ENCODE assay signal across 16 mouse cellular contexts in the genomic region with DNA sequence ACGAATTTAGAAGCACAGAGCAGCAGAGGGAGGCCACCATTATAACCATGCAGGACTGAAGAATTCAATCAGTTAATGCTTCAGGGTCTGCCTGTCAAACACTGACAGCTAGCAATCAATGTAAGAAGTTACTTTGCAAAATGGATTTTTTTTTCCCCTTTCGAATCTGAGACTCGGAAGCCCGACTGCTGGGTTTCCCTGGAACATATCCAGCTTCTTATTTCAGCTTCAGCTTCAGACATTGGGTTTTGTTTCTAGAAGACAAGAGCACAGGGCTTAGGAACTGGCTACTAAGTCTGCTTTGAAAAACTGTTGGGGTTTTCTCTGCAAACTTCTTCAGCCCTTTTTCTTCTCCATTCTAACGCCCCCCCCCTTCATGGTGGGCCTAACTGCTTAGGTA.
A peak's percentile ranks its signal among the peaks of the same experiment; 100 is the strongest.
DNase-seq lines count a peak whose midpoint lies in the region; ATAC-seq lines count a peak whose summit lies in the region.
"Had no signal": no experiment of that assay in that cellular context is flagged by ENCODE, and none has a peak within 500 bp of the region (broad histone marks: within the 10 kb centered on the region; RNA-seq: fewer than 3 reads in every experiment).

No protein-coding gene starts in this region.

- WGBS in hindbrain, embryonic 10.5 days, result 69% methylated on average over 5 of the region's 5 CpGs
- WGBS in hindbrain, embryonic 16.5 days, result 25% methylated on average over 5 of the region's 5 CpGs
- 29% methylated on average over 5 of the region's 5 CpGs for WGBS in forebrain, embryonic 14.5 days
- 61% methylated on average over 5 of the region's 5 CpGs for WGBS in limb, embryonic 10.5 days
- WGBS in heart, embryonic 12.5 days, result 50% methylated on average over 5 of the region's 5 CpGs

- no peak overlapping the region for H3K4me3 ChIP-seq in hindbrain, embryonic 10.5 days
- no peak overlapping the region for H3K4me3 ChIP-seq in hindbrain, embryonic 16.5 days (ENCODE audit: low read length)
- no peak overlapping the region for H3K4me3 ChIP-seq in forebrain, embryonic 14.5 days (ENCODE audit: low read depth, low read length)
- H3K4me3 ChIP-seq in limb, embryonic 10.5 days, result no peak overlapping the region
- H3K4me3 ChIP-seq in heart, embryonic 12.5 days, result no peak overlapping the region
- H3K4me3 ChIP-seq: intestine, embryonic 15.5 days had no signal

- no peaks in the 10 kb centered on the region for H3K9me3 ChIP-seq in hindbrain, embryonic 10.5 days
- H3K9me3 ChIP-seq in hindbrain, embryonic 16.5 days (ENCODE audit: control insufficient read depth, low read length), result no peaks in the 10 kb centered on the region
- H3K9me3 ChIP-seq in forebrain, embryonic 14.5 days (replicated peaks; ENCODE audit: control insufficient read depth, low read length), result no peaks in the 10 kb centered on the region
- no peaks in the 10 kb centered on the region for H3K9me3 ChIP-seq in limb, embryonic 10.5 days (replicated peaks)
- no peaks in the 10 kb centered on the region for H3K9me3 ChIP-seq in heart, embryonic 12.5 days (replicated peaks)
- H3K9me3 ChIP-seq: intestine, embryonic 15.5 days had no signal

- H3K9ac ChIP-seq in hindbrain, embryonic 16.5 days (ENCODE audit: low read depth, low read length), result no peak overlapping the region
- no peak overlapping the region for H3K9ac ChIP-seq in forebrain, embryonic 14.5 days (ENCODE audit: low read length)
- no peak overlapping the region for H3K9ac ChIP-seq in heart, embryonic 12.5 days
- H3K9ac ChIP-seq: intestine, embryonic 15.5 days; liver, postnatal 0 days had no signal

- peaks cover 13% of the 10 kb centered on the region for H3K36me3 ChIP-seq in hindbrain, embryonic 10.5 days
- H3K36me3 ChIP-seq in hindbrain, embryonic 16.5 days (ENCODE audit: control insufficient read depth, insufficient read depth, low read length), result no peaks in the 10 kb centered on the region
- no peaks in the 10 kb centered on the region for H3K36me3 ChIP-seq in forebrain, embryonic 14.5 days (ENCODE audit: control insufficient read depth, insufficient read depth, low read length)
- H3K36me3 ChIP-seq in limb, embryonic 10.5 days, result no peaks in the 10 kb centered on the region
- H3K36me3 ChIP-seq in heart, embryonic 12.5 days, result no peaks in the 10 kb centered on the region
- H3K36me3 ChIP-seq: intestine, embryonic 15.5 days had no signal

- DNase-seq in hindbrain, embryonic 10.5 days (ENCODE audit: low spot score), result no peak
- DNase-seq in MN1 (ENCODE audit: low spot score), result peak; percentile 10
- DNase-seq in forebrain, embryonic 14.5 days (ENCODE audit: low spot score), result peak; percentile 45
- DNase-seq in limb, embryonic 10.5 days (ENCODE audit: low spot score), result no peak
- no peak for DNase-seq in thymus, postnatal 25 days
- DNase-seq in adrenal gland, postnatal 36 days, result no peak
- DNase-seq: cerebellum, adult 9-11 months; gastrocnemius, postnatal 25 days; kidney, postnatal 36 days; liver, postnatal 0 days; spleen, adult 18-20 months had no signal

- peak overlapping the region; percentile 76 for H3K27ac ChIP-seq in hindbrain, embryonic 10.5 days
- H3K27ac ChIP-seq in hindbrain, embryonic 16.5 days (ENCODE audit: low read depth, low read length), result no peak overlapping the region
- H3K27ac ChIP-seq in forebrain, embryonic 14.5 days (ENCODE audit: low read depth, low read length), result peak overlapping the region; percentile 83; the same call in 1 of the 2 replicates
- H3K27ac ChIP-seq in limb, embryonic 10.5 days, result 0 out of 2 replicates have a peak overlapping the region, but pooled peaks have one; percentile 37
- no peak overlapping the region for H3K27ac ChIP-seq in heart, embryonic 12.5 days (ENCODE audit: poor library complexity, severe bottlenecking)
- H3K27ac ChIP-seq: intestine, embryonic 15.5 days had no signal

- no peak for ATAC-seq in hindbrain, embryonic 16.5 days
- ATAC-seq in forebrain, embryonic 14.5 days, result no peak
- ATAC-seq in heart, embryonic 12.5 days (ENCODE audit: insufficient number of reproducible peaks, low FRiP score), result no peak
- ATAC-seq: intestine, embryonic 15.5 days; liver, postnatal 0 days; Patski had no signal

- H3K27me3 ChIP-seq in hindbrain, embryonic 10.5 days (ENCODE audit: insufficient read depth, poor library complexity, severe bottlenecking), result no peaks in the 10 kb centered on the region
- no peaks in the 10 kb centered on the region for H3K27me3 ChIP-seq in hindbrain, embryonic 16.5 days (replicated peaks; ENCODE audit: control insufficient read depth, insufficient read depth, low read length)
- H3K27me3 ChIP-seq in forebrain, embryonic 14.5 days (replicated peaks; ENCODE audit: control insufficient read depth, insufficient read depth, low read length), result no peaks in the 10 kb centered on the region
- H3K27me3 ChIP-seq in limb, embryonic 10.5 days (ENCODE audit: low read depth, poor library complexity, severe bottlenecking), result no peaks in the 10 kb centered on the region
- no peaks in the 10 kb centered on the region for H3K27me3 ChIP-seq in heart, embryonic 12.5 days (replicated peaks)
- H3K27me3 ChIP-seq: CH12.LX; intestine, embryonic 15.5 days; Patski had no signal

- peaks cover 64% of the 10 kb centered on the region for H3K4me1 ChIP-seq in hindbrain, embryonic 10.5 days (replicated peaks)
- H3K4me1 ChIP-seq in hindbrain, embryonic 16.5 days (ENCODE audit: control insufficient read depth, insufficient read depth, low read depth, low read length), result peaks cover 14% of the 10 kb centered on the region
- peaks cover 31% of the 10 kb centered on the region for H3K4me1 ChIP-seq in forebrain, embryonic 14.5 days (ENCODE audit: control insufficient read depth, insufficient read depth, low read length)
- H3K4me1 ChIP-seq in limb, embryonic 10.5 days, result peaks cover 66% of the 10 kb centered on the region
- peaks cover 49% of the 10 kb centered on the region for H3K4me1 ChIP-seq in heart, embryonic 12.5 days (replicated peaks)

- no peak overlapping the region for H3K4me2 ChIP-seq in hindbrain, embryonic 16.5 days (ENCODE audit: low read length)
- no peak overlapping the region for H3K4me2 ChIP-seq in forebrain, embryonic 14.5 days (ENCODE audit: low read length)
- H3K4me2 ChIP-seq in heart, embryonic 12.5 days, result no peak overlapping the region
- H3K4me2 ChIP-seq: intestine, embryonic 15.5 days had no signal

Comparison
In these comparisons a context has a peak if more than half of its experiments do, and no peak if none do; other contexts are left out.
1. H3K27ac ChIP-seq: peak in hindbrain, embryonic 10.5 days (single experiment), forebrain, embryonic 14.5 days (single experiment) and limb, embryonic 10.5 days (single experiment); none in hindbrain, embryonic 16.5 days (single experiment) and heart, embryonic 12.5 days (single experiment).
2. DNase-seq: peak in MN1 (single experiment) and forebrain, embryonic 14.5 days (single experiment); none in hindbrain, embryonic 10.5 days (single experiment), limb, embryonic 10.5 days (single experiment), thymus, postnatal 25 days (single experiment) and adrenal gland, postnatal 36 days (0 of 2).